Mouse (Mus musculus): ENCODE data around the gene Eml2. TPM values are rescaled to one million over a fixed set of nuclear protein-coding genes. Genes with fewer than 3 reads are reported as not detected.
"Not testable (repeated sequence)": the region's sequence is repeated elsewhere in the genome, so short reads cannot be mapped to it uniquely, and the experiment has no call there.

Eml2 gene
- polyA plus RNA-seq, 1 experiment from 2014 or later = 4.0 TPM

DNA sequence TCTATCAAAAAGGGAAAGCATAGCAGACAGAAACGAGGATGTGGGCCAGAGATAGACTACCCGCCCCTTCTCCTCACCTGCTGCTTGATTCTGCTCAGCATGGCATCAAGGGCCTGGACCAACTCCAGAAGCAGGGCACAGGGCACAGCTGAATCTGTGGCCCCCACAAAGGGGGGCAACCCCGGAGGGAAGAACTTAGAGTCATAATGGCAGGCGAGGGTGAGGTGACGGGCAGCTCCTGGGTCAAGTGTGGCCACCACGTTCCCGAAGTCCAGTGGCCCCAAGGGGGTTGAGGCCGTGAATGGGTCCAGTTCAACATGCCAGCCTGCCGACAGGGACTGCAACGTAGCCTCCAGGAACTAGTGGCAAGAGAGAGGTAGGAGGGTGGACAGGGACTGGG is 29.4 kb upstream of the Eml2 start:
- 75% methylated on average over 10 of the region's 10 CpGs for WGBS (ENCODE audit: insufficient replicate concordance)

DNA sequence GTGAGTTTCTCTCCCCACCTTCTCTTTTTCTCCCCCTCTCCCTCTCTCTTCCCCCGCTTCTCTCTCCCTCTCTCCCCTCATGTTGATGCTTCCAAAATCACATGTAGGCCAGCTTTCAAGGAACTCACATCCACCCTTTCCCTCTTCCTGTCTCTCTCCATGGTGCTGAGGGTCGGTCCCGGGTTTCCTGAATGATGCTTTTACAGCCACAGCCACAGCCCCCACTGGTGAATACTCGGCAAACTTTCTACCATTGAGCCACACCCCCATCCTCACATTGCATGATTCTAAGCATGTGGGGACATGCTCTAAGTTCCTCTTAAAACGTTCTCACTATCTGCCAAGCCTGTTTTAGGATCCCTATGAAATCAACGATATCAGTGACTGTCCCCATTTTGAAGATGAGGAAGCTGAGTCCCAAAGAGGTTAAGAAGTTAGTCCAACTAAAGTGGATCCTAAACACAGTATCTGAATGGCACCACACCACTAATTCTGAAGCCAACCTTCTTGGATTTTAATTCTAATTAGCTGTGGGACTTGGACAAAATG is 28.6 kb upstream of the Eml2 start:
- Histone ChIP-seq H3K4me3 (ENCODE audit: low read depth, low read length) (no peak overlapping the region), H3K36me3 (ENCODE audit: control insufficient read depth, insufficient read depth) (no peaks in the 10 kb centered on the region), H3K9ac (ENCODE audit: low read depth, low read length) (no peak overlapping the region), H3K27ac (ENCODE audit: low read length) (no peak overlapping the region), H3K4me2 (ENCODE audit: low read depth, low read length) (no peak overlapping the region), H3K27me3 (ENCODE audit: control insufficient read depth, insufficient read depth, low read depth, low read length) (no peaks in the 10 kb centered on the region), H3K4me1 (ENCODE audit: control insufficient read depth, low read depth, low read length) (peaks cover 16% of the 10 kb centered on the region), H3K9me3 (replicated peaks; ENCODE audit: control insufficient read depth, low read length) (no peaks in the 10 kb centered on the region)
- ATAC-seq (ENCODE audit: low read depth) = no peak
- WGBS (ENCODE audit: insufficient replicate concordance) = 33% methylated on average over 6 of the region's 6 CpGs

More for the DNA sequence above, 29.4 kb upstream of the Eml2 start:
- Histone ChIP-seq H3K4me3 (ENCODE audit: low read depth, low read length) (no peak overlapping the region), H3K9me3 (replicated peaks; ENCODE audit: control insufficient read depth, low read length) (no peaks in the 10 kb centered on the region), H3K27me3 (ENCODE audit: control insufficient read depth, insufficient read depth, low read depth, low read length) (no peaks in the 10 kb centered on the region), H3K4me2 (ENCODE audit: low read depth, low read length) (no peak overlapping the region), H3K27ac (ENCODE audit: low read length) (no peak overlapping the region), H3K9ac (ENCODE audit: low read depth, low read length) (no peak overlapping the region), H3K36me3 (ENCODE audit: control insufficient read depth, insufficient read depth) (no peaks in the 10 kb centered on the region), H3K4me1 (ENCODE audit: control insufficient read depth, low read depth, low read length) (peaks cover 16% of the 10 kb centered on the region)
- no peak for ATAC-seq (ENCODE audit: low read depth)

DNA sequence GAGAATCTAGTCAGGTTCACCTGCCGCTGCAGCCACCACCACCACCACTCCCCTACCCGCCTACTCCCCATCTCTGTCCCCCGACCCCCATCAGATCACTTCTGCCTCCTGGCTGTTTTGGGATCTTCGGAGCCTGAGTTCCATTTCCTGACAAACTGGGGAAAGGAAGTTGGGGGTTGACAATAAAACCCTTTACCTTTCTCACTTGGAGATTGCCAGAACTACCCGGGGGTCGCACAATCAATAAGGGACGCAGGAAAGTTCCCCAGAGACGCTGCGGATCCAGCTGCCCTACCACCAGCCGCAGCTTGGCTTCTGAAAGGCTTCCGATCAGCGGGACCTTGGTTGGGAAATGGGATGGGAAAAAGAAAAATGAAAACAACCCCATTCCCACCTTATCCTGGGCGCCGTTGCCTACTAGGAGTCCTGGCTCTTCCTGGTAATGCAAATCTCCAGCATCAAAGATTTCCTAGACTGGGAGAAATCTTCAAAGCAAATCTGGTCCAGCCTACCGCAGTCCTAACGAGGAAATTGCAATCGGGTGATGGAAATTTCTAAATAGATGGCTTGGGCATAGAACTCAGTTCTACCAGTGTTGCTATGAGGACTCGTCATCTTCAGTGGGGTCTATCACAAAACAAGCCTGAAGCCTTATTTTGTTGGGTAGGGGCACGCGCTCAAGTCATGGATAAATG is 27.9 kb upstream of the Eml2 start:
- Histone ChIP-seq H3K4me1 (ENCODE audit: control insufficient read depth, low read depth, low read length) (peaks cover 16% of the 10 kb centered on the region), H3K9ac (ENCODE audit: low read depth, low read length) (peak overlapping the region; percentile 65), H3K27ac (ENCODE audit: low read length) (peak overlapping the region; percentile 81), H3K4me2 (ENCODE audit: low read depth, low read length) (peak overlapping the region; percentile 97), H3K27me3 (ENCODE audit: control insufficient read depth, insufficient read depth, low read depth, low read length) (no peaks in the 10 kb centered on the region), H3K4me3 (ENCODE audit: low read depth, low read length) (peak overlapping the region; percentile 69), H3K36me3 (ENCODE audit: control insufficient read depth, insufficient read depth) (peaks cover under 1% of the 10 kb centered on the region; the same call in 1 of the 2 replicates), H3K9me3 (replicated peaks; ENCODE audit: control insufficient read depth, low read length) (no peaks in the 10 kb centered on the region)
- 8% methylated on average over 20 of the region's 20 CpGs for WGBS (ENCODE audit: insufficient replicate concordance)
- ATAC-seq (ENCODE audit: low read depth) = no peak

DNA sequence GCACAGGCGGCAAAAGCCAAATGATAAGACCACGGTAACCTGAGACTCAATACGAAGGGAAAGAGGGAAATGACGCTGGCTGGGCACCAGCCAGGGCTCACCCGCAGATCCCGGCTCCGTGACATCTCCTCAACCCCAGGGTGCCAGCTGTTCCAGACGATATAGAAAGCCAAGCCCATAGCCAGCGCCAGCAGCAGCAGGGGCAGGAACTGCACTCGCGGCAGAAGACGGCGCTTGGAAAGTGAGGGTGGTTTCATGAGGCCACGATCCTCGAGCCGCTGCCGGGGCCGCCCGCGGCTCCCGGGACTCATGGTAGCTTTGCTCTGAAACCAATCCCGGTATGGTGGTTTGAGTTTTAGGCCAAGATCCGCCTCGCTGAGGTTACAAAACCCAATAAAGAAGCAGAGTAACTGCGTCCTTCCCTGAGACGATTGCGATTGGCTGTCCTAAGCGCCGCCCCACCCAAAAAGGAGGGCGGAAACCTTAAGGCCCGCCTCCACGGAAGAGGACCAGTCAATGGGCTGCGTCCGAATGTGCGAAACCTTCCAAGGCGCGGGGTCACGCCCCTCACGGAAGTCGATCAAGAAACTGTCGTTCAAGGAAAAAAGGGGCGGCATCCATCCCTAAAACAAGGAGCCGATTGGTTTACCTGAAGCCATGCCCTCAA is 27.2 kb upstream of the Eml2 start, which contains the start of gene Qpctl:
TSS of gene Qpctl (minus strand) at position 417 of the 667 bp plus-strand sequence.
- Histone ChIP-seq H3K27me3 (ENCODE audit: control insufficient read depth, insufficient read depth, low read depth, low read length) (no peaks in the 10 kb centered on the region), H3K36me3 (ENCODE audit: control insufficient read depth, insufficient read depth) (peaks cover 6% of the 10 kb centered on the region; the same call in 1 of the 2 replicates), H3K4me3 (ENCODE audit: low read depth, low read length) (peak within 1 kb of the TSS; percentile 69), H3K9me3 (replicated peaks; ENCODE audit: control insufficient read depth, low read length) (no peaks in the 10 kb centered on the region), H3K4me2 (ENCODE audit: low read depth, low read length) (peak within 1 kb of the TSS; percentile 97), H3K9ac (ENCODE audit: low read depth, low read length) (peak within 1 kb of the TSS; percentile 67), H3K27ac (ENCODE audit: low read length) (peak within 1 kb of the TSS; percentile 85), H3K4me1 (ENCODE audit: control insufficient read depth, low read depth, low read length) (peaks cover 16% of the 10 kb centered on the region)
- WGBS (ENCODE audit: insufficient replicate concordance) = under 1% methylated on average over 43 of the region's 43 CpGs
- peak; percentile 96 for ATAC-seq (ENCODE audit: low read depth)

DNA sequence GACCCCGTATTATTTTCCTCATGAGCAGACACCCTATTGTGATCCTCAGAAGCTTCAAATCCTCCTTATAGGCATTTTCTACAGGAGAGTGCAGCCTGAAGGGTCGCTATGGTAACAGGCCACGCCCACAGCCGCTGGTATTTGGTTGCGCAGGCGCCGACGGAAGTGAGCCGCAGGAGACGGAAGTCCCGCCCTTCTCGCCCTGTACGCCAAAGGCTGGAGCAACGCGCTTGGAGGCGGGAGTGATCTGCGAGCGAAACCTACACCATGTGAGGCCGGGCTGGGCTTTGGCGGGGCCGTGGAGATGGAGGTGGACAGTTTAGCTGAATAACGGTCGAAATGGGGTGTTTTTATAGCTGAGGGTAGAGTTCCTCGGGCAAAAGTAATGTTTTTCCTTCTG is 26.6 kb upstream of the Eml2 start, which contains the start of gene Snrpd2:
TSS of gene Snrpd2 (plus strand) at position 97 of the 400 bp plus-strand sequence.
- under 1% methylated on average over 24 of the region's 24 CpGs for WGBS (ENCODE audit: insufficient replicate concordance)
- H3K4me2 ChIP-seq (ENCODE audit: low read depth, low read length) = peak within 1 kb of the TSS; percentile 97
- peak; percentile 86 for ATAC-seq (ENCODE audit: low read depth)
- H3K9ac ChIP-seq (ENCODE audit: low read depth, low read length) = peak within 1 kb of the TSS; percentile 67
- H3K9me3 ChIP-seq (replicated peaks; ENCODE audit: control insufficient read depth, low read length) = no peaks in the 10 kb centered on the region
- no peaks in the 10 kb centered on the region for H3K27me3 ChIP-seq (ENCODE audit: control insufficient read depth, insufficient read depth, low read depth, low read length)
- H3K4me3 ChIP-seq (ENCODE audit: low read depth, low read length) = peak within 1 kb of the TSS; percentile 69
- H3K27ac ChIP-seq (ENCODE audit: low read length) = peak within 1 kb of the TSS; percentile 85
- peaks cover 16% of the 10 kb centered on the region for H3K4me1 ChIP-seq (ENCODE audit: control insufficient read depth, low read depth, low read length)
- peaks cover 6% of the 10 kb centered on the region; the same call in 1 of the 2 replicates for H3K36me3 ChIP-seq (ENCODE audit: control insufficient read depth, insufficient read depth)

- not testable (repeated sequence) for H3K9me3 ChIP-seq (replicated peaks; ENCODE audit: control insufficient read depth, low read length); H3K4me3 ChIP-seq (ENCODE audit: low read depth, low read length); H3K36me3 ChIP-seq (ENCODE audit: control insufficient read depth, insufficient read depth); H3K4me2 ChIP-seq (ENCODE audit: low read depth, low read length); ATAC-seq (ENCODE audit: low read depth); H3K27me3 ChIP-seq (ENCODE audit: control insufficient read depth, insufficient read depth, low read depth, low read length); H3K27ac ChIP-seq (ENCODE audit: low read length)
- peak overlapping the region; percentile 67; the same call in 1 of the 2 replicates for H3K9ac ChIP-seq (ENCODE audit: low read depth, low read length)
- H3K4me1 ChIP-seq (ENCODE audit: control insufficient read depth, low read depth, low read length) = peaks cover 16% of the 10 kb centered on the region
- 81% methylated on average over 10 of the region's 10 CpGs for WGBS (ENCODE audit: insufficient replicate concordance)
Observed at GRCm38 (mm10) chr7:19151121-19151520, 25.1 kb upstream of the Eml2 start.

DNA sequence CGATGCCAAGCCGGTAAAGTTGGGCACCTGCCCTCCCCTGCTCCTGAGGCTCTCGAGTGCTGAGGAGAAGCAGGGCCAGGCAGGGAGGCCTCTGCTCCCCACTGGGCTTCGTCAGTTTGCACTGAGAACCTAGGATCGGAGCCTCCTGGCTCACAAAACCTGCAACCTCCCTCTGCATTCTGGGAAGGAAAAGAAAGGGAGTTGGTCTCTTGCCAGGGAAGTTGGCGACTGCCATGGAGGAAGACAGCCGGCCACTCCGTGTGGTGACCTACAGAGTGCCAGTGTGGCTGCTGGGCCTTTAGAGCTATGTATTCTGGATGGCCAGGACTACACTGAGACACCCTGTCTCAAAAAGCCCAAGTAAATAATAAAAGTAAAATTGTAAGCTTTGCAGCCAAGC is 21.4 kb upstream of the Eml2 start:
- Histone ChIP-seq H3K27me3 (ENCODE audit: control insufficient read depth, insufficient read depth, low read depth, low read length) (peaks cover 8% of the 10 kb centered on the region), H3K4me3 (ENCODE audit: low read depth, low read length) (no peak overlapping the region), H3K9me3 (replicated peaks; ENCODE audit: control insufficient read depth, low read length) (no peaks in the 10 kb centered on the region), H3K36me3 (ENCODE audit: control insufficient read depth, insufficient read depth) (peaks cover 6% of the 10 kb centered on the region; the same call in 1 of the 2 replicates), H3K27ac (ENCODE audit: low read length) (no peak overlapping the region), H3K4me2 (ENCODE audit: low read depth, low read length) (no peak overlapping the region), H3K4me1 (ENCODE audit: control insufficient read depth, low read depth, low read length) (peaks cover 11% of the 10 kb centered on the region), H3K9ac (ENCODE audit: low read depth, low read length) (no peak overlapping the region)
- no peak for ATAC-seq (ENCODE audit: low read depth)
- 79% methylated on average over 8 of the region's 8 CpGs for WGBS (ENCODE audit: insufficient replicate concordance)

- H3K36me3 ChIP-seq (ENCODE audit: control insufficient read depth, insufficient read depth) = peaks cover 6% of the 10 kb centered on the region; the same call in 1 of the 2 replicates
- 51% methylated on average over 13 of the region's 13 CpGs for WGBS (ENCODE audit: insufficient replicate concordance)
- H3K27ac ChIP-seq (ENCODE audit: low read length) = no peak overlapping the region
- H3K27me3 ChIP-seq (ENCODE audit: control insufficient read depth, insufficient read depth, low read depth, low read length) = peaks cover 16% of the 10 kb centered on the region
- H3K9me3 ChIP-seq (replicated peaks; ENCODE audit: control insufficient read depth, low read length) = no peaks in the 10 kb centered on the region
- no peak overlapping the region for H3K4me2 ChIP-seq (ENCODE audit: low read depth, low read length)
- no peak overlapping the region for H3K9ac ChIP-seq (ENCODE audit: low read depth, low read length)
- H3K4me3 ChIP-seq (ENCODE audit: low read depth, low read length) = no peak overlapping the region
- no peak for ATAC-seq (ENCODE audit: low read depth)
- H3K4me1 ChIP-seq (ENCODE audit: control insufficient read depth, low read depth, low read length) = peaks cover 15% of the 10 kb centered on the region
Observed at GRCm38 (mm10) chr7:19155825-19156475, 20.3 kb upstream of the Eml2 start.
